Mouse (Mus musculus) midbrain, embryonic 15.5 days (tissue): Measurements from ENCODE around the gene Vmn1r12. TPM values are rescaled to one million over a fixed set of nuclear protein-coding genes. Genes with fewer than 3 reads are reported as not detected.
"Not testable (repeated sequence)": the region's sequence is repeated elsewhere in the genome, so short reads cannot be mapped to it uniquely, and the experiment has no call there.

Experiments
- ATAC-seq: fragments of 200-750 bp; cut with Nextera tagmentation; replicated peaks from 2 replicates; pipeline ENCODE4 v1.8.0; 2017; ENCODE audit warnings: moderate TSS enrichment
- H3K27ac ChIP-seq: fragments of 300-500 bp; sonication (generic); 2 replicates; pipeline ENCODE4 v1.5.1; 2015; ENCODE audit warnings: mild to moderate bottlenecking, inconsistent platforms
- H3K27me3 ChIP-seq: fragments of 300-500 bp; sonication (generic); replicated peaks from 2 replicates; pipeline ENCODE4 v1.6.1; 2015; ENCODE audit warnings: inconsistent platforms
- H3K36me3 ChIP-seq: fragments of 300-500 bp; sonication (generic); replicated peaks from 2 replicates; pipeline ENCODE4 v1.6.1; 2015; ENCODE audit warnings: inconsistent platforms
- H3K4me1 ChIP-seq: fragments of 300-500 bp; sonication (generic); 2 replicates; pipeline ENCODE4 v1.6.1; 2015; ENCODE audit warnings: inconsistent platforms
- H3K4me2 ChIP-seq: fragments of 300-500 bp; sonication (generic); 2 replicates; pipeline ENCODE4 v1.6.1; 2015; ENCODE audit warnings: inconsistent platforms, mild to moderate bottlenecking, moderate library complexity
- H3K4me3 ChIP-seq: fragments of 300-500 bp; sonication (generic); 2 replicates; pipeline ENCODE4 v1.5.1; 2015; ENCODE audit warnings: mild to moderate bottlenecking, inconsistent platforms
- H3K9ac ChIP-seq: fragments of 300-500 bp; sonication (generic); 2 replicates; pipeline ENCODE4 v1.6.1; 2015; ENCODE audit warnings: mild to moderate bottlenecking, inconsistent platforms
- H3K9me3 ChIP-seq: fragments of 300-500 bp; sonication (generic); 2 replicates; pipeline ENCODE4 v1.6.1; 2016; ENCODE audit warnings: inconsistent platforms
- WGBS: fragments of 180-500 bp; shearing (Covaris S2); methylation state at CpG from one replicate; pipeline ENCODE4 v1.1.7; 2015; ENCODE audit warnings: mixed read lengths; 5-methylcytosine and 5-hydroxymethylcytosine counted together
- polyA plus RNA-seq: library from polyadenylated mRNA; unstranded; fragments of >200 nt; fragmentation: Nextera tagmentation; extraction: Ambion mirVana; gene quantifications from 2 replicates; pipeline ENCODE4 v1.2.1, GENCODE M21; 2015

The Vmn1r12 gene
- not detected in 2 replicates for polyA plus RNA-seq

DNA sequence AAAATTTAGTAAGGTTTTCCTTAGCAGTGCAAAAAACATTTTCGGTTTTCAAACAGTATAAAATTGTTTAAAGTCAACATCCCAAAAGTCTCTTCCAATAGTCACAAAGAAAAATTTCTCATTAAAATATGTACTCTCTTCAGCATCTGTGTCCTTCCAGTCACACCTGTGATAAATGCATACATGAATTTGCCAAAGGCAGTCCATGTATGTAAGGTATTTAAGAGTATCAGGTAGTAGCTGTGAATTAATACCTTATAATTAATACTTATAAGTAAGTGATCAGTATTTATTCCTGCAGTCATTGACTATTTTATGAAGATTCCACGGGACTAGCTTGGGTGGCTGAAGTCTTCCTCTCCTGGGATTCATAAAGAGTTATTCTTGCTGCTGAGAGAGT is at the start of gene Vmn1r12:
Gene Vmn1r12 (plus strand): TSS at position 301 of the 400 bp plus-strand sequence.
- no peak within 1 kb of the TSS for H3K4me2 ChIP-seq
- 89% methylated on average over 2 of the region's 2 CpGs for WGBS

DNA sequence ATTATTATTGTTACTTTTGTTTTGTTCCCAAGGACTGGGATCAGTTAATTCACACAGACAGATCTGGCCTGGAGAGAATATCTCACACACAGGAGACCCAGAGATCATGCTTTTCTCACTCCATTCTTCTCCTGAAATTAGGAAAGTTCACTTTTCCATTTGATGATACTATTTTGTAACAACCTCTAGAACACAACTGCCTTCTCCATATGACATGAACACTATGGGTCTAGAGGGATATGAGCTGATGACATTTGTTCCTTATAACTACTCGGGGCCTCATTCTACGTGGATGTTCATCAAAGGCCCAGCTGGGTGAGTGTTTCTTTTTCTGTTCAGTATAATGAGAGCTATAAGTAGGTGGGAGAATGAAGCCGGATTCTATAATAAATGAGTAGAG is 47.6 kb upstream of the Vmn1r12 start, which contains the start of gene Vmn1r10:
Gene Vmn1r10 (plus strand): TSS at position 301 of the 400 bp plus-strand sequence.
- H3K27me3 ChIP-seq, result no peaks in the 10 kb centered on the region
- no peaks in the 10 kb centered on the region for H3K4me1 ChIP-seq
- H3K4me2 ChIP-seq, result no peak within 1 kb of the TSS
- no peaks in the 10 kb centered on the region for H3K36me3 ChIP-seq
- H3K27ac ChIP-seq, result no peak within 1 kb of the TSS
- no peak within 1 kb of the TSS for H3K4me3 ChIP-seq
- no peak within 1 kb of the TSS for H3K9ac ChIP-seq
- ATAC-seq, result no peak
- whole genome bisulfite sequencing, result 91% methylated on average over 3 of the region's 3 CpGs
- H3K9me3 ChIP-seq, result no peaks in the 10 kb centered on the region

More for the DNA sequence above, at the start of gene Vmn1r12:
- Histone ChIP-seq H3K9me3 (no peaks in the 10 kb centered on the region), H3K4me1 (no peaks in the 10 kb centered on the region), H3K4me3 (no peak within 1 kb of the TSS), H3K36me3 (no peaks in the 10 kb centered on the region), H3K9ac (no peak within 1 kb of the TSS), H3K27ac (no peak within 1 kb of the TSS), H3K27me3 (no peaks in the 10 kb centered on the region)
- ATAC-seq, result no peak

DNA sequence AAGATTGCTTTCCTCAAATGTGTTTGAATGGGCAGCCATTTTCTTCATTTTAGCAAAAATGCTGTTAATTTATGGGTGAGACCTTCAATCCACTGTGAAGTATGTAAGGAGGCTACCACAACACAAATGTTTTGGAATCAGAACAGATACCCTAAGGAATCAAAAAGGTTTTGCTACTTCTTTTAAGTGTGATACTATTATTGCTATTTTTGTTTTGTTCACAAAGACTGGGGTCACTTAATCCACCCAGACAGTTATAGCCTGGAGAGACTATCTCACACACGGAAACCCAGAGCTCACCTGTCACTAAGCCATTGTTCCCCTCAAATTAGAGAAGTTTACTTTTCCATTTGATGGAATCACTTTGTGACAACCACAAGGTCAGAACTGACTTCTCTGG is 23.6 kb upstream of the Vmn1r12 start, which contains the start of gene Vmn1r11:
Gene Vmn1r11 (plus strand): TSS at position 301 of the 400 bp plus-strand sequence.
- no peak within 1 kb of the TSS for H3K9ac ChIP-seq
- no peak within 1 kb of the TSS for H3K4me3 ChIP-seq
- H3K9me3 ChIP-seq, result no peaks in the 10 kb centered on the region
- no peaks in the 10 kb centered on the region for H3K36me3 ChIP-seq
- H3K27me3 ChIP-seq, result no peaks in the 10 kb centered on the region
- no peak within 1 kb of the TSS for H3K27ac ChIP-seq
- no peak within 1 kb of the TSS for H3K4me2 ChIP-seq
- WGBS, result 76% methylated on average over 1 of the region's 1 CpGs
- ATAC-seq, result no peak
- H3K4me1 ChIP-seq, result no peaks in the 10 kb centered on the region

DNA sequence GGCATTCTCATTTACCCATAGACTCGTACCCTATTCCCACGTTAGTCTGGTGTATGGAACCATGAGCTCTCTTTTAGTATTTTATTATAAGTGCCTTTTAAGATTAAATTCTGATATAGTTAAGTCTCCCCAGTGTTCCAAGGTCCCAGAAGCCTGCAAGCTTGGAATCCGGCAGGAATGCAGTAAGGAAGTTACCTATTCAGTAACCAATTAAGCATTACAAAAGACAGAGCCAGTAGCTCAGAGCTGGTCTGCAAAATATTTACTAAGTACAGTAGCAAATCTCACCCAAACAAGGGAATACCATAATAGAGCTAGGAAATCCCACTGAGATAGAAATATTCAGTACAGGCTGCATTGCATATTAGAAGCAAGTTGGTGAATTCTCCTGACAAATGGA is 33.3 kb downstream of the Vmn1r12 start:
- not testable (repeated sequence) for H3K4me3 ChIP-seq, H3K36me3 ChIP-seq, H3K9me3 ChIP-seq, H3K9ac ChIP-seq, H3K4me2 ChIP-seq, H3K27me3 ChIP-seq, H3K4me1 ChIP-seq, H3K27ac ChIP-seq, ATAC-seq
- 61% methylated on average over 3 of the region's 3 CpGs for WGBS

DNA sequence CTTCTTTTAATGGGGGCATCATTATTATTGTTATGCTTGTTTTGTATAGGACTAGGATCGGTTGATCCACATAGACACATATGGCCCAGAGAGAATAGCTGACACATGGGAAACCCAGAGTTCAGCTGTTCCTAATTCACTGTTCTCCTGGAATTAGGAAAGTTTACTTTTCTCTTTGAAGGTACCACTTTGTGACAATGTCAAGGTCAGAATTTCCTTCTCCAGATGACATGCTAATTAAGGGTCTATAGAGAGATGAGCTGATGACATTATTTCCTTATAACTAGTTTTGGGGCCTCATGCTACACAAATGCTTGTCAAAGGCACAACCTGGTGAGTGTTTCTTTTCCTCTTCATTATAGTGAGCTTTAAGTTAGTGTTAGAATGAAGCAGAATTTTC is 46.3 kb downstream of the Vmn1r12 start, which contains the start of gene Vmn1r13:
Gene Vmn1r13 (plus strand): TSS at position 301 of the 400 bp plus-strand sequence.
- not testable (repeated sequence) for H3K36me3 ChIP-seq, H3K4me1 ChIP-seq, H3K27ac ChIP-seq, ATAC-seq, H3K4me2 ChIP-seq, H3K4me3 ChIP-seq, H3K27me3 ChIP-seq, H3K9me3 ChIP-seq, H3K9ac ChIP-seq
- WGBS, result 92% methylated on average over 1 of the region's 1 CpGs

Other genes starting within 250 kb of the Vmn1r12 start
- 163 and 169 TPM in 2 replicates for gene Nt5c3, start 233.0 kb upstream of the Vmn1r12 start, polyA plus RNA-seq
- gene Vmn1r4, start 232.9 kb upstream of the Vmn1r12 start, polyA plus RNA-seq, result 0.50 and 0.61 TPM in 2 replicates
- not detected in 2 replicates for gene Vmn1r5, start 186.6 kb upstream of the Vmn1r12 start, polyA plus RNA-seq
- gene Vmn1r6, start 159.7 kb upstream of the Vmn1r12 start, polyA plus RNA-seq, result not detected in 2 replicates
- not detected in 2 replicates for gene Vmn1r7, start 131.6 kb upstream of the Vmn1r12 start, polyA plus RNA-seq
- gene Vmn1r8, start 124.6 kb upstream of the Vmn1r12 start, polyA plus RNA-seq, result not detected in 2 replicates
- not detected in 2 replicates for gene Vmn1r9, start 90.1 kb upstream of the Vmn1r12 start, polyA plus RNA-seq
- gene Vmn1r10, start 47.5 kb upstream of the Vmn1r12 start, polyA plus RNA-seq, result not detected in 2 replicates
- not detected in 2 replicates for gene Vmn1r11, start 23.5 kb upstream of the Vmn1r12 start, polyA plus RNA-seq
- gene Vmn1r13, start 46.4 kb downstream of the Vmn1r12 start, polyA plus RNA-seq, result not detected in 2 replicates
- not detected in 2 replicates for gene Vmn1r14, start 74.8 kb downstream of the Vmn1r12 start, polyA plus RNA-seq
- not detected in 2 replicates for gene Vmn1r15, start 101.0 kb downstream of the Vmn1r12 start, polyA plus RNA-seq
- gene Vmn1r16, start 172.6 kb downstream of the Vmn1r12 start, polyA plus RNA-seq, result not detected in 2 replicates
- not detected in 2 replicates for gene Vmn1r17, start 206.8 kb downstream of the Vmn1r12 start, polyA plus RNA-seq
- not detected in 2 replicates for gene Vmn1r18, start 238.9 kb downstream of the Vmn1r12 start, polyA plus RNA-seq
- not detected in 2 replicates for gene Vmn1r19, start 246.9 kb downstream of the Vmn1r12 start, polyA plus RNA-seq